Mouse (Mus musculus) small intestine, adult 2 months (tissue): Measurements from ENCODE around the gene C2cd3. TPM values are rescaled to one million over a fixed set of nuclear protein-coding genes. Genes with fewer than 3 reads are reported as not detected.

ENCODE experiments used
- H3K27ac ChIP-seq: fragments of 200-500 bp; 2 replicates; pipeline ENCODE4 v1.5.1; 2012; ENCODE audit warnings: low read depth, low read length, control low read depth, inconsistent platforms; ENCODE audit not compliant: insufficient read depth
- H3K27me3 ChIP-seq: fragments of 200-500 bp; 2 replicates; pipeline ENCODE4 v1.6.1; 2012; ENCODE audit warnings: mild to moderate bottlenecking, moderate library complexity, low read length, inconsistent platforms; ENCODE audit not compliant: control insufficient read depth, insufficient read depth
- H3K36me3 ChIP-seq: fragments of 200-500 bp; 2 replicates; pipeline ENCODE4 v1.6.1; 2012; ENCODE audit warnings: mild to moderate bottlenecking, low read length, control low read depth, inconsistent platforms; ENCODE audit not compliant: control insufficient read depth, insufficient read depth
- H3K4me1 ChIP-seq: fragments of 200-500 bp; 2 replicates; pipeline ENCODE4 v1.6.1; 2012; ENCODE audit warnings: low read length, inconsistent platforms, mixed read lengths; ENCODE audit not compliant: control insufficient read depth, insufficient read depth, insufficient read length
- H3K4me3 ChIP-seq: fragments of 200-500 bp; 2 replicates; pipeline ENCODE4 v1.5.1; 2012; ENCODE audit warnings: low read depth, mild to moderate bottlenecking, control low read depth, inconsistent platforms, low read length, moderate library complexity
- CTCF ChIP-seq: fragments of 200-500 bp; IDR thresholded peaks from 2 replicates; pipeline ENCODE4 v1.5.1; 2012; ENCODE audit warnings: low read depth, mild to moderate bottlenecking, control low read depth, inconsistent platforms, low read length, moderate library complexity, mixed read lengths; ENCODE audit not compliant: insufficient replicate concordance, insufficient read length; ENCODE audit errors: extremely low read depth
- POLR2A ChIP-seq: fragments of 200-500 bp; IDR thresholded peaks from 2 replicates; pipeline ENCODE4 v1.6.1; 2012; ENCODE audit warnings: low read depth, mild to moderate bottlenecking, control low read depth, inconsistent platforms, low read length, moderate library complexity
- WGBS: fragments of 180-500 bp; shearing (Covaris S2); methylation state at CpG from one replicate; pipeline ENCODE4 v1.1.7; 2018; 5-methylcytosine and 5-hydroxymethylcytosine counted together
- polyA plus RNA-seq: library from polyadenylated mRNA; depleted of rRNA; stranded (reverse); fragments of >200 nt; gene quantifications from 2 replicates; pipeline ENCODE4 v1.2.3, GENCODE M21; 2012; rRNA removed

C2cd3 gene
- 6.6 and 10.1 TPM in 2 replicates for polyA plus RNA-seq

DNA sequence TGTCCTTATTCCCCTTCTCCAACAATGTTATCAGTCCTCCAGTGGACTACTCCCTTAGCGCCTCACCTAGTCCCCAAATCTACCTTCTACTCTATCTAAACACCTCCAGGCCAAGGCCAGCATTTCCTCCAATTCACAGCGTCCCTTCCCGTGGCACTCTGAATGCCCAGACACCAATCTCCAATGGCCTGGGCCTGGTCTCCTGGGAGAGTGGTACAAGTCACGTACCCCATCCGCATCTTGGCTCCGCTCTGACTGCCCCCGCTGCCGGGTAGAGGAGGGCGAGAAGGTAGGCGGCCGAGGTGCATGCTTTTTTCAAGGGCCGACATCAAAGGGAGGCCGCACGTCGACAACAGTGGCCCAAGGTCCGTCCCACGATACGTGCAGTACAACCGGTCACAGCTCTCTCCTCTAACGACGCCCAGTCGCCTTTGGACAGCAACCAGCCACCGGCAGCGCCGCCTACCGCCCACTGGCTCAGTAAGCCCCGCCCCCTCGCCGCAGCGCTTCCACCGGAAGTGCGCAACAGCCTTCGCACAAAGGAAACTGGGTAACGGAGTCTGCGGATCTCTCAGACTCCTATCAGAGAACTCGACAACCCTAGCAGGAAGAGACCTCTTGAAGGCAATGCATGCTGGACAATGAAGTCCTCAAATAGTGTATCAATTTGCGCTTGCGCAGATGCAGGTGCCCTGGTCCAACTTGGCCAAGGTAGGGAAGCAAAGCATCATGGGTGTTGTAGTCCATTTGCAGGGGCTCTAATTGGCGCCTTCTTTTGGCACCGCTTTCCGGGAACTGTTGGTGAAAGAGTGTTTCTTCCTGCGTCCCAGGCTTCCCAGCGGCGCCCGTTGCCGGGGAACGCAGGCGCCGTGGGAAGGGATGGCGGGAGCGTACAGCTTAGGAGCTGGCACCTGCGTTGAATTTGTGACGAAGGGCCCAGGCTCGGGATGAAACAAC lies at the start of gene C2cd3, which contains the start of gene Ppme1:
Gene C2cd3, plus strand, starts transcription at position 739 of the 957 bp plus-strand sequence.
Gene Ppme1, minus strand, starts transcription at position 813 of the 957 bp plus-strand sequence.
- no peaks in the 10 kb centered on the region for H3K27me3 ChIP-seq
- H3K27ac ChIP-seq: peak within 1 kb of the TSS; percentile 88
- peaks cover 6% of the 10 kb centered on the region; the same call in 1 of the 2 replicates for H3K36me3 ChIP-seq
- no peaks in the 10 kb centered on the region for H3K4me1 ChIP-seq
- TF ChIP-seq CTCF (0 out of 2 replicates have a peak, but pooled peaks have one; percentile 36), POLR2A (peak; percentile 85)
- H3K4me3 ChIP-seq: peak within 1 kb of the TSS; percentile 87
- WGBS: under 1% methylated on average over 54 of the region's 54 CpGs

DNA sequence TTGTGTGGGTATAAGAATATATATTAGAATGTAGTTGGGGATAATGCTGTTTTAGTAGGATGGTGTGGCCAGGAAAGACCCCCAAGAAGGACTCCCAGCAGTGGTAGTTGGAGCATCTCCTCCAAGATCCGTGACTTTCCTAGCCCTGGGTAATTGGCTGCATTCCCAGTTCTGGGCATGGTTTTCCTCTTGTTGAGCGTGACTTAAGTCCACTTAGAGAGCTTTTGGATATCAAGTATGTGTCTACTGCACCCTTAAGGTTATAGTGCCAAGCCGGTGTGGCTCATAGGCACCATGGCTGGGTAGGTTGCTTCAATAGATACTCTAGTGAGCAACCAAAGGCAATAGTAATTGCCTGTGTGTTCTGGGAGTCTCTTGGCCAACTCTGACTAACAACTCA lies 48.3 kb upstream of the C2cd3 start:
- no peaks in the 10 kb centered on the region for H3K4me1 ChIP-seq
- peaks cover 3% of the 10 kb centered on the region; the same call in 1 of the 2 replicates for H3K27me3 ChIP-seq
- peaks cover 6% of the 10 kb centered on the region for H3K36me3 ChIP-seq
- TF ChIP-seq CTCF (no peak), POLR2A (no peak)
- H3K27ac ChIP-seq: no peak overlapping the region
- no peak overlapping the region for H3K4me3 ChIP-seq
- WGBS: 30% methylated on average over 3 of the region's 3 CpGs

DNA sequence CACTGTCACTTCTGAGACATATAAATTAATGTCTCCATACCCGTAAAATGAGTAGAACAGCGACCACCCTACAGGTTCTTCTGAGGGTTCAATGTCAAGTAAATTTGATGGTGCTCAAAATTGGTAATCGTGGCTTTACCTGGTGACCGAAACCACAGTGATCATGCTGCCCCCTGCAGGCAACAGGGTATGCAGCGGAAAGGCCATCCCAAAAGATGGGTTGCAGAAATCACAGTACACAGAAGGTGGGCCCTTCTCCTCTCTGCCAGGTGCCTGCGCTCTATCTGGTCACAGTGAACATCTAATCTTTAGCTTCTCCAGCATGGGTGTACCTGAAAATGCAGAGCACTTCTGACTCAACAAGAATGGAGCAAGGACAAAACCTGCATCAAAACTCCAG lies 46.6 kb upstream of the C2cd3 start:
- Histone ChIP-seq H3K4me3 (no peak overlapping the region), H3K36me3 (peaks cover 12% of the 10 kb centered on the region), H3K27ac (no peak overlapping the region), H3K27me3 (peaks cover 3% of the 10 kb centered on the region; the same call in 1 of the 2 replicates), H3K4me1 (no peaks in the 10 kb centered on the region)
- no peak for TF ChIP-seq POLR2A
- TF ChIP-seq CTCF: peak; percentile 60; the same call in 1 of the 2 replicates
- WGBS: 71% methylated on average over 6 of the region's 6 CpGs

DNA sequence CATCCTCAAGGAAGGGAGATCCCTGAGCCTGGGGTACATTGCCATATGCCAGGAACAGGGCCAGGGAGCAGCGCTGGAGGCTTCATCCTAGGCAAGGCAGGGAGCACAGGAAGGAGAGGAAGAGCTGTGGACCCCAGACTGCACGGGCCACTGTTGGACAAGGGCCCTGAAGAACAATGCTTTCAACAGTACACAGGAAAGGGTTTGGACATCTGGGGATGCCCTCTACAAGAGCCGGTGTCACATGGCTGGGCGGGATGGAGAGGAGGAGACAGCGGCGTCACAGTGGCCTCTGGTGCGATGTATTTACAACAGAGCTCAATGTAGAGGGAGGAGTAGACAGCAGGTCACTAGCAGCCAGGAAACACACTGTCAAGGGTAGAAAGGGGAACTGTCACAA lies 44.5 kb upstream of the C2cd3 start:
- H3K4me3 ChIP-seq: no peak overlapping the region
- peaks cover 25% of the 10 kb centered on the region for H3K36me3 ChIP-seq
- TF ChIP-seq CTCF (no peak), POLR2A (no peak)
- H3K27ac ChIP-seq: no peak overlapping the region
- 90% methylated on average over 7 of the region's 7 CpGs for WGBS
- no peaks in the 10 kb centered on the region for H3K27me3 ChIP-seq
- no peaks in the 10 kb centered on the region for H3K4me1 ChIP-seq

DNA sequence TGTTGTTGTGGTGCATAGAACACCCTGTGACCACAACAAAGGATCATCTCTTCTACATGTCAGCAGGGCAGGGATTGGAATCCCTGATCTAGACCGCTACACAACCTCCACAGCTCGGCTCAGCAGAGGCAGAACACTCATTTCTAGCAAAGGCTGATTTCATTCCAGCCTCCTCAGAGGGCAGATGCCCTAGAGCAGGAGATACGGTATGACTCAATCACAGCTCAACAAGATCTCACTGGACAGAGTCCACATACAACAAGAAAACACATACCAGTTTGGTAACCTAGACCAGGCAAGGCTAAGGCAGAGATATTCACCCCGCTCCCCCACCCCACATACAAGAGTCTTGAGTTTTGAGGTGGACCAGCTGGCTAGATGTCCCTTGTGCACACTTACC lies 43.4 kb upstream of the C2cd3 start:
- Histone ChIP-seq H3K27me3 (no peaks in the 10 kb centered on the region), H3K4me1 (no peaks in the 10 kb centered on the region), H3K4me3 (no peak overlapping the region), H3K27ac (no peak overlapping the region), H3K36me3 (peaks cover 29% of the 10 kb centered on the region)
- WGBS: 89% methylated on average over 4 of the region's 4 CpGs
- no peak for TF ChIP-seq CTCF
- no peak for TF ChIP-seq POLR2A

DNA sequence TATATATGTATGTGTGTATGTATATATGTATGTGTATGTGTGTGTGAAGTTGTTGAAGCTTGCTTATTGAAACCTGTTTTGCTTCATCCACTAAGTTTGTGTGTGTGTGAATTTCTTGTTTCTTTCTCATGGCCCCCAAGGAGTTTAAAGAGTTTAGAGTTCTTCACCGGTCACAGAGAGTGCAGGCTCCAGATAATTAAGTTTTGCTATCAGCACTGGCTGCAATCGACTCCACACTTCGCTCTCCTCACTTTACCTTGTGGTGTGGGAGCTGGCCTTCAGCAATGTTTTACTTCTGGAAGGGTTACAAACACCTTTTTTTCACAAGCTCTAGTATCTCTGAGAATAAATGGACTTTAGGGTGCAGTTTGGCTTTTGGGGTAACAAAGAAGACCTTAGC lies 40.8 kb upstream of the C2cd3 start:
- 83% methylated on average over 3 of the region's 3 CpGs for WGBS
- Histone ChIP-seq H3K4me1 (no peaks in the 10 kb centered on the region), H3K4me3 (no peak overlapping the region), H3K27me3 (no peaks in the 10 kb centered on the region), H3K27ac (no peak overlapping the region), H3K36me3 (peaks cover 50% of the 10 kb centered on the region)
- TF ChIP-seq POLR2A (no peak), CTCF (no peak)

DNA sequence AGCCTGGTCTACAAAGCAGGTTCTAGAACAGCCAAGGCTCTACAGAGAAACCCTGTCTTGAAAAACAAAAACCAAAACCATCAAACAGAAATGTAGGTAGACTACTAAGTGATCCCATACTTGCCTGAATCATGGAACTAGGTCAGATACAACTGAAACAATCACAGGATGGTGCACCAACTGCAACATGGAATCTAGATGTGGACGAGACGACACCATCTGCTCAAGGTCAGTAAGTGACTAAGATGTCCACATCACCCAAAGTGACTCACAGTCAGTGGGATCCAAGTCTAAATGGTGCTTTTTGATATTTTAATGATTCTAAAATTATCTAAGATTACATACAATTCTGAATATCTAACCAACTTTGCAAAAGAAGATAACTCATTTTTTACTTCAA lies 36.1 kb upstream of the C2cd3 start:
- peaks cover 59% of the 10 kb centered on the region for H3K36me3 ChIP-seq
- TF ChIP-seq CTCF: no peak
- TF ChIP-seq POLR2A: no peak
- H3K4me3 ChIP-seq: no peak overlapping the region
- 93% methylated on average over 2 of the region's 2 CpGs for WGBS
- no peaks in the 10 kb centered on the region for H3K27me3 ChIP-seq
- H3K4me1 ChIP-seq: no peaks in the 10 kb centered on the region
- H3K27ac ChIP-seq: no peak overlapping the region
